ENCODE assay signal across 22 mouse cellular contexts in genomic region chr7:132060116-132060515, GRCm38 (mm10).
DNase-seq lines count a peak whose midpoint lies in the region; ATAC-seq and TF ChIP-seq lines count a peak whose summit lies in the region.
"Had no signal": no experiment of that assay in that cellular context is flagged by ENCODE, and none has a peak within 500 bp of the region (broad histone marks: within the 10 kb centered on the region; RNA-seq: fewer than 3 reads in every experiment).

No protein-coding gene starts in this region.

- no peaks in the 10 kb centered on the region for H3K4me1 ChIP-seq in kidney, embryonic 15.5 days
- peaks cover 11% of the 10 kb centered on the region; the same call in 1 of the 2 replicates for H3K4me1 ChIP-seq in hindbrain, embryonic 14.5 days (replicated peaks; ENCODE audit: control insufficient read depth, insufficient read depth, low read length)
- H3K4me1 ChIP-seq: embryonic facial prominence, embryonic 15.5 days; heart, embryonic 13.5 days; limb, embryonic 13.5 days had no signal

- no peaks in the 10 kb centered on the region for H3K27me3 ChIP-seq in kidney, embryonic 15.5 days
- no peaks in the 10 kb centered on the region for H3K27me3 ChIP-seq in myocyte (ENCODE audit: control insufficient read depth, insufficient read depth, insufficient read length)
- H3K27me3 ChIP-seq in hindbrain, embryonic 14.5 days (ENCODE audit: control insufficient read depth, insufficient read depth, low read length) = no peaks in the 10 kb centered on the region
- H3K27me3 ChIP-seq: hindbrain, embryonic 15.5 days; limb, embryonic 13.5 days; Patski had no signal

- peak; percentile 34 for DNase-seq in kidney, postnatal 10 days
- DNase-seq in thymus, postnatal 4 days = peak; percentile 19
- DNase-seq in thymus, postnatal 0 days (ENCODE audit: low spot score) = no peak
- DNase-seq in embryo, embryonic 11.5 days (ENCODE audit: low read depth, low spot score) = peak; percentile 16
- DNase-seq in hindbrain, embryonic 14.5 days (ENCODE audit: low spot score) = no peak
- DNase-seq in thymus, postnatal 14 days = no peak
- DNase-seq: cerebellum, adult 2 months; cerebellum, postnatal 36 days; heart, adult 11 months; kidney, postnatal 25 days; layer of hippocampus, adult 9-11 months; retina, postnatal 1 day; thymus, postnatal 36 days had no signal

- H3K27ac ChIP-seq in kidney, embryonic 15.5 days = no peak overlapping the region
- H3K27ac ChIP-seq in hindbrain, embryonic 14.5 days = no peak overlapping the region
- H3K27ac ChIP-seq: embryonic facial prominence, embryonic 15.5 days; heart, embryonic 13.5 days; hindbrain, embryonic 15.5 days; limb, embryonic 13.5 days had no signal

- no peaks in the 10 kb centered on the region for H3K79me2 ChIP-seq in myocyte (ENCODE audit: control insufficient read depth, insufficient read depth)

- no peak overlapping the region for H3K4me3 ChIP-seq in kidney, embryonic 15.5 days (replicated peaks)
- no peak overlapping the region for H3K4me3 ChIP-seq in myocyte
- no peak overlapping the region for H3K4me3 ChIP-seq in hindbrain, embryonic 14.5 days (replicated peaks; ENCODE audit: low read length)
- H3K4me3 ChIP-seq: embryonic facial prominence, embryonic 15.5 days; heart, embryonic 13.5 days; hindbrain, embryonic 15.5 days; limb, embryonic 13.5 days had no signal

- no peaks in the 10 kb centered on the region for H3K9me3 ChIP-seq in kidney, embryonic 15.5 days (replicated peaks)
- H3K9me3 ChIP-seq in hindbrain, embryonic 14.5 days (ENCODE audit: control insufficient read depth, low read length) = no peaks in the 10 kb centered on the region
- H3K9me3 ChIP-seq: embryonic facial prominence, embryonic 15.5 days; heart, embryonic 13.5 days; hindbrain, embryonic 15.5 days; limb, embryonic 13.5 days had no signal

- H3K9ac ChIP-seq in kidney, embryonic 15.5 days = no peak overlapping the region
- no peak overlapping the region for H3K9ac ChIP-seq in hindbrain, embryonic 14.5 days
- H3K9ac ChIP-seq: embryonic facial prominence, embryonic 15.5 days; heart, embryonic 13.5 days; hindbrain, embryonic 15.5 days; limb, embryonic 13.5 days had no signal

- no peak overlapping the region for H3ac ChIP-seq in myocyte (ENCODE audit: control insufficient read depth, insufficient read length)

- H3K4me2 ChIP-seq in kidney, embryonic 15.5 days = no peak overlapping the region
- H3K4me2 ChIP-seq in myocyte (ENCODE audit: low read depth) = no peak overlapping the region
- no peak overlapping the region for H3K4me2 ChIP-seq in hindbrain, embryonic 14.5 days (replicated peaks)
- H3K4me2 ChIP-seq: embryonic facial prominence, embryonic 15.5 days; heart, embryonic 13.5 days; hindbrain, embryonic 15.5 days; limb, embryonic 13.5 days had no signal

- 72% methylated on average over 7 of the region's 7 CpGs for WGBS in kidney, embryonic 15.5 days
- 84% methylated on average over 7 of the region's 7 CpGs for WGBS in hindbrain, embryonic 14.5 days

- ATAC-seq in kidney, embryonic 15.5 days (replicated peaks; ENCODE audit: low FRiP score) = no peak
- ATAC-seq in hindbrain, embryonic 14.5 days (ENCODE audit: low FRiP score) = no peak
- ATAC-seq: intestine, postnatal 0 days; midbrain, embryonic 16.5 days; Patski had no signal

- TF ChIP-seq POLR2A in myocyte (IDR thresholded peaks at IDR 0.05; ENCODE audit: insufficient read length, low read depth) = no peak

- no peaks in the 10 kb centered on the region for H3K36me3 ChIP-seq in kidney, embryonic 15.5 days
- H3K36me3 ChIP-seq in myocyte (ENCODE audit: control insufficient read depth, insufficient read depth) = no peaks in the 10 kb centered on the region
- H3K36me3 ChIP-seq in hindbrain, embryonic 14.5 days (replicated peaks; ENCODE audit: control insufficient read depth, insufficient read depth) = no peaks in the 10 kb centered on the region
- H3K36me3 ChIP-seq: embryonic facial prominence, embryonic 15.5 days; heart, embryonic 13.5 days; hindbrain, embryonic 15.5 days; limb, embryonic 13.5 days had no signal

TF ChIP-seq in myocyte, 11 proteins besides CTCF, POLR2A, EP300 and RAD21:
- TF ChIP-seq CEBPB (IDR thresholded peaks at IDR 0.05; ENCODE audit: insufficient read depth, poor library complexity, severe bottlenecking) (no peak), REST (IDR thresholded peaks at IDR 0.05; ENCODE audit: insufficient read depth, insufficient read length) (peak; percentile 59)

Comparison
In these comparisons a context has a peak if more than half of its experiments do, and no peak if none do; other contexts are left out.
1. DNase-seq: peak in kidney, postnatal 10 days (single experiment), thymus, postnatal 4 days (single experiment) and embryo, embryonic 11.5 days (single experiment); none in thymus, postnatal 0 days (single experiment), hindbrain, embryonic 14.5 days (single experiment) and thymus, postnatal 14 days (single experiment).